8 mouse cellular contexts compared by ENCODE assay signal in genomic region chr10:33950803-33951583, GRCm38 (mm10). TPM values are rescaled to one million over a fixed set of nuclear protein-coding genes. Genes with fewer than 3 reads are reported as not detected.
A peak's percentile ranks its signal among the peaks of the same experiment; 100 is the strongest.
DNase-seq lines count a peak whose midpoint lies in the region; ATAC-seq and TF ChIP-seq lines count a peak whose summit lies in the region.

Gene Zup1, minus strand, starts transcription at chr10:33951269.

- peak within 1 kb of the TSS; percentile 76 for H3K4me3 ChIP-seq in embryonic facial prominence, embryonic 14.5 days (ENCODE audit: low read depth, low read length)
- peak within 1 kb of the TSS; percentile 76 for H3K4me3 ChIP-seq in heart, adult 2 months
- peak within 1 kb of the TSS; percentile 73 for H3K4me3 ChIP-seq in limb, embryonic 13.5 days
- peak within 1 kb of the TSS; percentile 64 for H3K4me3 ChIP-seq in midbrain, embryonic 16.5 days (ENCODE audit: low read depth, low read length)

- peaks cover 7% of the 10 kb centered on the region for H3K4me1 ChIP-seq in embryonic facial prominence, embryonic 14.5 days (ENCODE audit: control insufficient read depth, insufficient read depth, low read length)
- H3K4me1 ChIP-seq in heart, adult 2 months (ENCODE audit: control insufficient read depth, insufficient read depth, low read length) = no peaks in the 10 kb centered on the region; the same call in none of the 2 replicates
- peaks cover 11% of the 10 kb centered on the region for H3K4me1 ChIP-seq in limb, embryonic 13.5 days
- peaks cover 18% of the 10 kb centered on the region for H3K4me1 ChIP-seq in midbrain, embryonic 16.5 days (ENCODE audit: control insufficient read depth, insufficient read depth, low read length)

- peaks cover 18% of the 10 kb centered on the region for H3K36me3 ChIP-seq in embryonic facial prominence, embryonic 14.5 days (ENCODE audit: control insufficient read depth, insufficient read depth, low read length)
- H3K36me3 ChIP-seq in heart, adult 2 months (ENCODE audit: control insufficient read depth, insufficient read depth, low read length) = peaks cover 18% of the 10 kb centered on the region
- H3K36me3 ChIP-seq in limb, embryonic 13.5 days = peaks cover 10% of the 10 kb centered on the region
- no peaks in the 10 kb centered on the region for H3K36me3 ChIP-seq in midbrain, embryonic 16.5 days (ENCODE audit: control insufficient read depth, insufficient read depth, low read length)

- H3K4me2 ChIP-seq in embryonic facial prominence, embryonic 14.5 days (ENCODE audit: low read depth, low read length) = peak within 1 kb of the TSS; percentile 59
- H3K4me2 ChIP-seq in limb, embryonic 13.5 days (replicated peaks) = peak within 1 kb of the TSS; percentile 75
- H3K4me2 ChIP-seq in midbrain, embryonic 16.5 days (ENCODE audit: low read length) = peak within 1 kb of the TSS; percentile 77

- H3K9me3 ChIP-seq in embryonic facial prominence, embryonic 14.5 days (ENCODE audit: control insufficient read depth, low read length) = no peaks in the 10 kb centered on the region
- H3K9me3 ChIP-seq in limb, embryonic 13.5 days = no peaks in the 10 kb centered on the region
- H3K9me3 ChIP-seq in midbrain, embryonic 16.5 days (replicated peaks; ENCODE audit: control insufficient read depth, low read length, poor library complexity, severe bottlenecking) = no peaks in the 10 kb centered on the region

- intact Hi-C loops in heart, adult 2 months (cut with DNase I) = loop anchor here (2.0 kb wide), 1 partner anchor 68 kb away; the partner anchor contains the start of gene Rwdd1

- 0 out of 2 replicates have a peak, but pooled peaks have one; percentile 61 for TF ChIP-seq EP300 in heart, adult 2 months (IDR thresholded peaks at IDR 0.05; ENCODE audit: insufficient read depth, low read depth, low read length)

- peak; percentile 94 for DNase-seq in 3T3-L1 (ENCODE audit: low read depth, low spot score)
- DNase-seq in adrenal gland, postnatal 4 days (ENCODE audit: low spot score in 2 of 2) = peak; percentile 44 to 73
- peak; percentile 95 for DNase-seq in embryonic facial prominence, embryonic 14.5 days (ENCODE audit: low spot score)
- peak; percentile 86 to 90 for DNase-seq in heart, adult 2 months
- peak; percentile 82 to 88 for DNase-seq in kidney, adult 8-10 months
- DNase-seq in spleen, postnatal 10 days (ENCODE audit: low spot score in 2 of 2) = peak; percentile 66 to 92

- peak within 1 kb of the TSS; percentile 98 for H3K9ac ChIP-seq in embryonic facial prominence, embryonic 14.5 days (ENCODE audit: low read depth, low read length)
- H3K9ac ChIP-seq in heart, adult 2 months (ENCODE audit: low read depth, low read length) = peak within 1 kb of the TSS; percentile 97
- H3K9ac ChIP-seq in limb, embryonic 13.5 days = peak within 1 kb of the TSS; percentile 91
- peak within 1 kb of the TSS; percentile 92 for H3K9ac ChIP-seq in midbrain, embryonic 16.5 days (ENCODE audit: low read depth, low read length)

- peak; percentile 89 for TF ChIP-seq POLR2A in heart, adult 2 months (IDR thresholded peaks at IDR 0.05; ENCODE audit: insufficient read depth, low read depth, low read length)

- TF ChIP-seq CTCF in heart, adult 2 months (IDR thresholded peaks at IDR 0.05) = no peak

- ATAC-seq in embryonic facial prominence, embryonic 14.5 days (ENCODE audit: low read depth) = peak; percentile 96
- peak; percentile 94 for ATAC-seq in limb, embryonic 13.5 days (ENCODE audit: low FRiP score, low read depth)
- peak; percentile 99 for ATAC-seq in midbrain, embryonic 16.5 days

- H3K27ac ChIP-seq in embryonic facial prominence, embryonic 14.5 days (replicated peaks; ENCODE audit: low read depth, low read length) = peak within 1 kb of the TSS; percentile 85
- H3K27ac ChIP-seq in heart, adult 2 months = peak within 1 kb of the TSS; percentile 91
- peak within 1 kb of the TSS; percentile 78 for H3K27ac ChIP-seq in limb, embryonic 13.5 days
- H3K27ac ChIP-seq in midbrain, embryonic 16.5 days (ENCODE audit: low read length) = peak within 1 kb of the TSS; percentile 65

- H3K27me3 ChIP-seq in embryonic facial prominence, embryonic 14.5 days (replicated peaks; ENCODE audit: control insufficient read depth, insufficient read depth, low read length) = no peaks in the 10 kb centered on the region
- no peaks in the 10 kb centered on the region for H3K27me3 ChIP-seq in heart, adult 2 months (ENCODE audit: control insufficient read depth, insufficient read depth, low read length)
- H3K27me3 ChIP-seq in limb, embryonic 13.5 days = no peaks in the 10 kb centered on the region
- H3K27me3 ChIP-seq in midbrain, embryonic 16.5 days (ENCODE audit: control insufficient read depth, insufficient read depth, low read depth, low read length) = no peaks in the 10 kb centered on the region

- no peaks in the 10 kb centered on the region; the same call in 1 of the 2 replicates for H3K79me2 ChIP-seq in heart, adult 2 months (replicated peaks; ENCODE audit: control insufficient read depth, insufficient read depth, low read length)

- WGBS in embryonic facial prominence, embryonic 14.5 days = 2% methylated on average over 27 of the region's 42 CpGs
- WGBS in heart, adult 2 months = 1% methylated on average over 42 of the region's 42 CpGs
- 3% methylated on average over 42 of the region's 42 CpGs for WGBS in limb, embryonic 13.5 days
- 3% methylated on average over 42 of the region's 42 CpGs for WGBS in midbrain, embryonic 16.5 days

RNA-seq across cellular contexts. Expression of gene Zup1, which starts in this region (rescaled TPM):
- total RNA-seq in adrenal gland, postnatal 4 days (2021) = 10 to 100 TPM; 29.1 to 29.5 TPM
- polyA plus RNA-seq in embryonic facial prominence, embryonic 14.5 days (2014; fragmentation: Nextera tagmentation; extraction: Ambion mirVana) = 19.3 and 20.3 TPM in 2 replicates
- 1 to 10 TPM; 6.6 to 7.8 TPM for total RNA-seq in heart, adult 2 months (2021)
- polyA plus RNA-seq in heart, adult 2 months (2012; rRNA removed) = 2.9 and 4.1 TPM in 2 replicates
- polyA plus RNA-seq in limb, embryonic 13.5 days (2015; fragmentation: Nextera tagmentation; extraction: Ambion mirVana) = 28.9 and 29.5 TPM in 2 replicates
- 18.8 and 23.1 TPM in 2 replicates for polyA plus RNA-seq in midbrain, embryonic 16.5 days (2015; fragmentation: Nextera tagmentation; extraction: Ambion mirVana)

Comparison
In these comparisons a context has a peak if more than half of its experiments do, and no peak if none do; other contexts are left out.
1. Peak in every context shown above with its lines: DNase-seq, ATAC-seq, H3K4me3 ChIP-seq and H3K27ac ChIP-seq.